Mouse (Mus musculus) ES-Bruce4 (cell line): ENCODE measurements around the gene Inip. TPM values are rescaled to one million over a fixed set of nuclear protein-coding genes. Genes with fewer than 3 reads are reported as not detected.
A peak's percentile ranks its signal among the peaks of the same experiment; 100 is the strongest.

Experiments used
- H3K27ac ChIP-seq: 2 replicates; pipeline ENCODE4 v1.5.1; 2012; ENCODE audit warnings: low read length, inconsistent platforms; ENCODE audit not compliant: insufficient read depth
- H3K27me3 ChIP-seq: 2 replicates; pipeline ENCODE4 v1.6.1; 2012; ENCODE audit warnings: mild to moderate bottlenecking, low read length, inconsistent platforms; ENCODE audit not compliant: control insufficient read depth, poor library complexity, insufficient read depth, severe bottlenecking
- H3K36me3 ChIP-seq: 2 replicates; pipeline ENCODE4 v1.6.1; 2012; ENCODE audit warnings: inconsistent platforms, mild to moderate bottlenecking, low read length, moderate library complexity; ENCODE audit not compliant: control insufficient read depth, poor library complexity, insufficient read depth, severe bottlenecking
- H3K4me1 ChIP-seq: one replicate; pipeline ENCODE4 v1.8.1; 2011; ENCODE audit warnings: low read length; ENCODE audit not compliant: control insufficient read depth, insufficient read depth
- H3K4me3 ChIP-seq: 2 replicates; pipeline ENCODE4 v1.5.1; 2011; ENCODE audit warnings: low read depth, mild to moderate bottlenecking, low read length
- H3K9ac ChIP-seq: 2 replicates; pipeline ENCODE4 v1.6.1; 2012; ENCODE audit warnings: low read depth, mild to moderate bottlenecking, inconsistent platforms; ENCODE audit not compliant: poor library complexity, severe bottlenecking
- H3K9me3 ChIP-seq: replicated peaks from 2 replicates; pipeline ENCODE4 v1.6.1; 2012; ENCODE audit warnings: mild to moderate bottlenecking, low read length, inconsistent platforms; ENCODE audit not compliant: control insufficient read depth, poor library complexity, insufficient read depth, severe bottlenecking
- CTCF ChIP-seq: IDR thresholded peaks from one replicate; pipeline ENCODE4 v1.8.1; 2011; ENCODE audit warnings: low read depth, low read length
- EP300 ChIP-seq: IDR thresholded peaks from 2 replicates; pipeline ENCODE4 v1.6.1; 2011; ENCODE audit warnings: low read depth, low read length; ENCODE audit not compliant: insufficient read depth
- POLR2A ChIP-seq: IDR thresholded peaks from one replicate; pipeline ENCODE4 v1.8.1; 2011; ENCODE audit warnings: low read length; ENCODE audit not compliant: insufficient read depth
- polyA plus RNA-seq: library from polyadenylated mRNA; stranded (reverse); fragments of >200 nt; gene quantifications from 2 replicates; pipeline ENCODE4 v1.2.4, GENCODE M21; 2011; ENCODE audit warnings: low read depth; ENCODE audit not compliant: missing spikeins, insufficient read depth, insufficient read length

Gene Inip
- polyA plus RNA-seq, 1 experiment = 42.3 TPM

DNA sequence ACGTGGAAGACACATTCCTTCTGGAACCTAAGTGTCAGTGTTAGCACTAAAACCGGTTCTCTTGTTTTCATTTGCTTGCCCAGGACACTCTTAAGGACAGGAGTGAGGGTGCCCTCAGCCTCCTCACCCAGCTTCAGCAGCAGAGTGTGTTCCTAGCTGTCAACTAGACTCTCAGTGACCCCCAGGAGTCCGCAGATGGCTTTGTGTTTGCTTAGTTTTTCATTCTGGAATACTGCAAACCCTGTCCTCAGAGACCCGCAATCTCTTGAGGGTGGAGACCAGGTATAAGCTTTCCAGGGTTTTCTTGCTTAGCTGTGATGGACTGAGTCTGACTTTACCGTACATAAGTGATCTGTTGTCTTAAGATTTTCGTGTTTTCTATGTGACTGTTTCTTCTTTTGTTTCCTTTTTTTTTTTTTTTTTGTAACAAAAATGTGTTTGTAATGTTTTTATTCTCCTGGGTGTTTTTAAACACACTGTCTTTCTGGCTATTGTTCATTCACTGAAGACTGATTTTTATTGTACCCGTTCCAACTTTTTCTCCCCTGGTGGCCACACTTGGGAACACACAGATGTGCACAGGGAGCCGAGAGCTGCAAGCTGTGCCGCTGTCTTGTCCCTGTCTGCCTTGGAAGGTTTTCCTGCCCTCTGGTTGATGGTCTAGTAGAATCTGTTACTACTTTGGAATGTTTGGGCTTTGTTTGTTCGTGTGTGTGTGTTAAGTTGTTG is 40.6 kb downstream of the Inip start:
- TF ChIP-seq CTCF (no peak), EP300 (no peak), POLR2A (no peak)
- Histone ChIP-seq H3K4me1 (no peaks in the 10 kb centered on the region), H3K9me3 (no peaks in the 10 kb centered on the region), H3K9ac (no peak overlapping the region), H3K27me3 (no peaks in the 10 kb centered on the region), H3K4me3 (no peak overlapping the region), H3K36me3 (no peaks in the 10 kb centered on the region), H3K27ac (no peak overlapping the region)

DNA sequence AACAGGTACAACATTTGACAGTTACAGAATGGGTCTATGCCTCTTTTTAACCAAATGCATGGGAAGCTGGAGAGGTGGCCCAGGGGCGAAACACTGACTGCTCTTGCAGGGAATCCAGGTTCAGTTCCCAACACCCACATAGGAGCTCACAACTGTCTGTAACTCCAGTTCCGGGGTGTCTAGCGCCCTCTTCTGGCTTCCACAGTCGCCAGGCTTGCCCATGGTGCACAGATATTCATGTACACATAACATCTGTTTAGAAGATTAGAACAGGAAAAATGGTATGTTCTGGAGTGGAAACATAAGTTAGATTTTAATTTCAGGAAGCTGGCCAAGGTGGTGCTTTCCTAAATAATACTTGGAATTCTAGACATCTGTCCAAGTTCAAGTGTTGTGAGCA is 41.4 kb downstream of the Inip start:
- no peak overlapping the region for H3K27ac ChIP-seq
- H3K9me3 ChIP-seq = no peaks in the 10 kb centered on the region
- TF ChIP-seq EP300 = no peak
- peak; percentile 61 for TF ChIP-seq CTCF
- no peak overlapping the region for H3K9ac ChIP-seq
- no peaks in the 10 kb centered on the region for H3K36me3 ChIP-seq
- no peaks in the 10 kb centered on the region for H3K27me3 ChIP-seq
- H3K4me1 ChIP-seq = no peaks in the 10 kb centered on the region
- no peak overlapping the region for H3K4me3 ChIP-seq

GRCm38 (mm10) chr4:59757452-59758435 is 43.6 kb downstream of the Inip start:
- no peak for TF ChIP-seq POLR2A
- TF ChIP-seq EP300 = no peak
- TF ChIP-seq CTCF = no peak
- Histone ChIP-seq H3K4me3 (no peak overlapping the region), H3K27ac (no peak overlapping the region), H3K4me1 (no peaks in the 10 kb centered on the region), H3K27me3 (no peaks in the 10 kb centered on the region), H3K36me3 (no peaks in the 10 kb centered on the region), H3K9ac (no peak overlapping the region), H3K9me3 (no peaks in the 10 kb centered on the region)

DNA sequence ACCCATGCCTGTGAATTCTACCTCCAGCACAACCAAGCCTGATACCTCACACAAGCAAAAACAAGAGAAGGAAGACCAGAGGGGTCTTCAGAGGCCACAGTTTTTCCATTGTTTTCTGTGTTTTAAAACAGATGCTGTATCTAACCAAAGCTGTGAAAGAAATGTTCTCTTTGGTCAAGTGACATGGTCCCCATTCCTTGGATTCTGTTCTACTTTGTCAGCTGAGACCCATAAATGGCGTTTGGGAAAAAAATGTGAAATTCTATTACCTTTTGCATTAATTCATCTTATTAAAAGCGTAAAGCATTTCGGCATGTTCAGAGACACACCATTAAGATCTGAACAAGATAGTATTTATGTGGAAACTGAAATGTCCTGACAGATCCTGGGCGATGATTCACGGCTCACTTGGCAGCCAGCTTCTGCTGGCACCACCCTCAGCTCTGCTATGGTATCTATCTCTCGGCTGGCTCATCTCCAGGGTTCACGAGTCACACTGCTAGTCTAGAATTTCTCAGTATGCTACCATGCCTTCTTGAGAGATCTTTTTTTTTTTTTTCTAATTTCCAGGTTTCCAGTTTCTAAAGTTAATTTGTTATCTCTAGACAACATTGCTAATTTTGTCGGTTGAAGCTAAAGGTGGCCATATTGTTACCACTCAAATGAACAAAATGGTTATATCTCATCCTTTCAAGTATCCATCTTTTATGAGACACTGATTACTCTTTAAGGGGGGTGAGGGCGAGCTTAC is 44.9 kb downstream of the Inip start:
- TF ChIP-seq CTCF (no peak), EP300 (no peak), POLR2A (no peak)
- no peak overlapping the region for H3K9ac ChIP-seq

DNA sequence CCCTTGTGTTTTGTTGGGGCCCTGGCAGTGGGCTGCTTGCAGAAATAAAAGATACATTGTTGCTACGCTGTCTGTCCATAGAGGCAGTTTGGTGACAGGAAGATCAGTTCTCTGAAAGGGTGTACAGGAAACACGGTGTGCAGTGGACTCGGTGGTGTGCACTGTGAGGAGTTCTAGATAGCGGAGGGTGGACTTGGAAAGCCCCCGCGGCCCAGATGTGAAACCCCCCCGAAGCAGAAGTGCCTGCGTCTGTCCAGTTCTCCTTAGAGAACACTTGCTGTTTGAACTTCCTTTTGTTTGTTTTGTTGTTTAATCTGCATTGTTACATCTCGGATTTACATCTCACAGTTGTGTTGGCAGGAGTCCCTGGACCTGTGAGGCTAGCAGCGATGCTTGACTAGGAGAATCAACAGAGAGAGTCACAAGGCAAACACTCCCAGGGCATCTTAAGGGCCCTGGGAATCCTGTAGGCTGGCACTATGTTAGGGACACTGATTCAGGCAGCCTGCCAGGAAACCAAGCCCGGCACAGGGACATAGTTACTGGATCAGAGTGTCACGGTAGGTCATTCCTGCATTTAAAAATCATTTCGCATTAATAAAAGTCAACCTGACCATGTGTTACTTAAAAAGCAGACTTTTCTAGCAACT is 47.8 kb downstream of the Inip start:
- H3K9ac ChIP-seq = no peak overlapping the region
- H3K36me3 ChIP-seq = no peaks in the 10 kb centered on the region
- TF ChIP-seq EP300 (no peak), POLR2A (no peak), CTCF (no peak)
- H3K27ac ChIP-seq = no peak overlapping the region
- H3K9me3 ChIP-seq = no peaks in the 10 kb centered on the region
- no peak overlapping the region for H3K4me3 ChIP-seq
- H3K4me1 ChIP-seq = no peaks in the 10 kb centered on the region
- no peaks in the 10 kb centered on the region for H3K27me3 ChIP-seq

More for the DNA sequence above, 44.9 kb downstream of the Inip start:
- Histone ChIP-seq H3K4me3 (no peak overlapping the region), H3K9me3 (no peaks in the 10 kb centered on the region), H3K36me3 (no peaks in the 10 kb centered on the region), H3K4me1 (no peaks in the 10 kb centered on the region), H3K27ac (no peak overlapping the region), H3K27me3 (no peaks in the 10 kb centered on the region)
